Mouse (Mus musculus): Measurements from ENCODE around the gene Jsrp1.

DNA sequence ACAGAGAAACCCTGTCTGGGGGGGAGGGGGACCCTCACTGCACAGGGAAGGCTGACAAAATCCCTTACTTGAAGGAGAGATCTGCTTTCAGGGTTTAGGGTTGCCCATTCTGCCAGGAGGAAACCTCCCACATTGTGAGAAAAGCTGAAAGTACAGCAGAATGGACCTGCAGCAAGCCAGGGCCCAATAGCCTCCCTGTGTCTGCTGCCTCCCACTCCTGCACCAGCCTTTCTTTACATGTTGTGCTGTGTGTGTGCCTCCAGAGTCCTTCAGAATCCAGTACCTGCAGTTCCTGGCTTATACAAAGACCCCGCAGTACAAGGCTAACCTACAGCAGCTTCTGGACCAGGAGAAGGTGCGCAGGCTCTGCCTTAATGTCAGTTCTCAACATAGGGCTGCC is 29.0 kb downstream of the Jsrp1 start:
- no peak for TF ChIP-seq TBP (IDR thresholded peaks at IDR 0.05; ENCODE audit: low read depth, low read length)
- TF ChIP-seq CTCF (IDR thresholded peaks at IDR 0.05 in 2 of 3, conservative IDR thresholded peaks at IDR 0.05 in 1 of 3; ENCODE audit: control insufficient read depth in 1 of 3, insufficient read depth in 1 of 3, low read depth in 2 of 3, low read length in 3 of 3, poor library complexity in 1 of 3, severe bottlenecking in 1 of 3) = no peak
- TF ChIP-seq ZKSCAN1 (IDR thresholded peaks at IDR 0.05; ENCODE audit: low read depth, low read length) = no peak
- no peak for TF ChIP-seq UBTF (IDR thresholded peaks at IDR 0.05; ENCODE audit: borderline replicate concordance, insufficient read depth, low read depth, low read length)
- TF ChIP-seq MYC (IDR thresholded peaks at IDR 0.05; ENCODE audit: low read depth, low read length) = no peak
- TF ChIP-seq NELFE (IDR thresholded peaks at IDR 0.05; ENCODE audit: low read depth, low read length) = no peak
- TF ChIP-seq POLR2A (IDR thresholded peaks at IDR 0.05; ENCODE audit: control insufficient read depth in 1 of 2, insufficient read depth in 1 of 2, low read depth in 1 of 2, low read length in 2 of 2, poor library complexity in 1 of 2) = no peak
- no peak for TF ChIP-seq MAFK (IDR thresholded peaks at IDR 0.05; ENCODE audit: borderline replicate concordance, low read depth, low read length)
- TF ChIP-seq ZC3H11A (IDR thresholded peaks at IDR 0.05; ENCODE audit: low read depth, low read length) = no peak
- no peak for TF ChIP-seq CHD2 (IDR thresholded peaks at IDR 0.05; ENCODE audit: low read length)
- no peak for TF ChIP-seq USF1 (IDR thresholded peaks at IDR 0.05; ENCODE audit: low read depth, low read length)
- no peak for TF ChIP-seq USF2 (IDR thresholded peaks at IDR 0.05; ENCODE audit: borderline replicate concordance in 1 of 2, insufficient read depth in 1 of 2, low read depth in 1 of 2, low read length in 2 of 2)
- no peak for TF ChIP-seq HCFC1 (IDR thresholded peaks at IDR 0.05; ENCODE audit: low read depth, low read length)
- no peak for TF ChIP-seq BHLHE40 (IDR thresholded peaks at IDR 0.05; ENCODE audit: borderline replicate concordance, low read depth, low read length)
